Mouse (Mus musculus) MEL (cell line): ENCODE results near the gene Zbtb37. TPM values are rescaled to one million over a fixed set of nuclear protein-coding genes. Genes with fewer than 3 reads are reported as not detected.

Experiments used
- DNase-seq: peaks from one replicate; pipeline ENCODE4 v3.0.0; 2011; ENCODE audit warnings: low read depth, low spot score
- H3K27ac ChIP-seq: 2 replicates; pipeline ENCODE4 v1.5.1; 2012; ENCODE audit warnings: low read depth, mild to moderate bottlenecking, control low read depth, low read length, moderate library complexity; ENCODE audit not compliant: control insufficient read depth
- H3K27me3 ChIP-seq, 2 experiments: fragments of 150-350 bp in 1 of 2; sonication (generic) in 1 of 2; 2 replicates each; pipeline ENCODE4 v1.6.1; 2012; ENCODE audit warnings: low read length in 2 of 2, mild to moderate bottlenecking in 2 of 2, improper control_type of control experiment in 1 of 2, moderate library complexity in 1 of 2; ENCODE audit not compliant: insufficient read depth in 2 of 2, control insufficient read depth in 1 of 2
- H3K36me3 ChIP-seq, 2 experiments: 2 replicates each; pipeline ENCODE4 v1.6.1; 2012 to 2014; ENCODE audit warnings: low read length in 2 of 2, improper control_type of control experiment in 1 of 2, inconsistent platforms in 1 of 2, mild to moderate bottlenecking in 1 of 2; ENCODE audit not compliant: insufficient read depth in 2 of 2, control insufficient read depth in 1 of 2
- H3K4me1 ChIP-seq, 2 experiments: fragments of 150-350 bp in 1 of 2; sonication (generic) in 1 of 2; 2 replicates each; pipeline ENCODE4 v1.6.1; 2012; ENCODE audit warnings: low read length in 2 of 2, improper control_type of control experiment in 1 of 2, mild to moderate bottlenecking in 1 of 2; ENCODE audit not compliant: insufficient read depth in 2 of 2, control insufficient read depth in 1 of 2
- H3K4me3 ChIP-seq, 2 experiments: fragments of 150-350 bp in 1 of 2; sonication (generic) in 1 of 2; 2 replicates each; pipeline ENCODE4 v1.5.1; 2012; ENCODE audit warnings: low read depth in 2 of 2, low read length in 2 of 2, mild to moderate bottlenecking in 2 of 2, moderate library complexity in 2 of 2, control low read depth in 1 of 2, improper control_type of control experiment in 1 of 2; ENCODE audit not compliant: control insufficient read depth in 1 of 2, insufficient read depth in 1 of 2
- H3K79me2 ChIP-seq: 2 replicates; pipeline ENCODE4 v1.6.1; 2012; ENCODE audit warnings: mild to moderate bottlenecking, low read length, moderate library complexity; ENCODE audit not compliant: control insufficient read depth, poor library complexity, insufficient read depth
- H3K9ac ChIP-seq: 2 replicates; pipeline ENCODE4 v1.6.1; 2012; ENCODE audit warnings: low read depth, mild to moderate bottlenecking, control low read depth, low read length, moderate library complexity; ENCODE audit not compliant: control insufficient read depth, poor library complexity, severe bottlenecking
- H3K9me3 ChIP-seq: fragments of 150-350 bp; sonication (generic); replicated peaks from 2 replicates; pipeline ENCODE4 v1.6.1; 2012; ENCODE audit warnings: mild to moderate bottlenecking, low read length, improper control_type of control experiment, moderate library complexity; ENCODE audit not compliant: insufficient read depth
- EP300 ChIP-seq, 2 experiments: IDR thresholded peaks; 2 replicates each; pipeline ENCODE4 v1.6.1; 2011; ENCODE audit warnings: improper control_type of control experiment in 2 of 2, low read length in 2 of 2, low read depth in 1 of 2, mild to moderate bottlenecking in 1 of 2
- ETS1 ChIP-seq: IDR thresholded peaks from 2 replicates; pipeline ENCODE4 v1.6.1; 2012; ENCODE audit warnings: low read depth, mild to moderate bottlenecking, inconsistent platforms, low read length, improper control_type of control experiment, moderate library complexity
- HCFC1 ChIP-seq: IDR thresholded peaks from 2 replicates; pipeline ENCODE4 v1.6.1; 2012; ENCODE audit warnings: low read depth, mild to moderate bottlenecking, inconsistent platforms, low read length, improper control_type of control experiment, moderate library complexity
- JUND ChIP-seq: IDR thresholded peaks from 2 replicates; pipeline ENCODE4 v1.6.1; 2011; ENCODE audit warnings: low read depth, mild to moderate bottlenecking, improper control_type of control experiment, low read length
- KAT2A ChIP-seq: conservative IDR thresholded peaks from 2 replicates; pipeline ENCODE4 v1.6.1; 2012; ENCODE audit warnings: low read depth, low read length, improper control_type of control experiment, inconsistent platforms
- MAX ChIP-seq: IDR thresholded peaks from 2 replicates; pipeline ENCODE4 v1.6.1; 2011; ENCODE audit warnings: low read length, improper control_type of control experiment
- MXI1 ChIP-seq: IDR thresholded peaks from 2 replicates; pipeline ENCODE4 v1.6.1; 2011; ENCODE audit warnings: mild to moderate bottlenecking, low read depth, low read length, improper control_type of control experiment
- MYB ChIP-seq: IDR thresholded peaks from 2 replicates; pipeline ENCODE4 v1.6.1; 2011; ENCODE audit warnings: mild to moderate bottlenecking, low read depth, low read length, improper control_type of control experiment
- NRF1 ChIP-seq: IDR thresholded peaks from 2 replicates; pipeline ENCODE4 v1.6.1; 2014; ENCODE audit warnings: low read depth, mild to moderate bottlenecking, inconsistent platforms, low read length, improper control_type of control experiment, moderate library complexity; ENCODE audit not compliant: poor library complexity, insufficient read depth, severe bottlenecking
- POLR2A ChIP-seq, 2 experiments: IDR thresholded peaks; 2 replicates each; pipeline ENCODE4 v1.6.1; 2011 to 2012; ENCODE audit warnings: low read length in 2 of 2, mild to moderate bottlenecking in 2 of 2, control low read depth in 1 of 2, improper control_type of control experiment in 1 of 2, low read depth in 1 of 2, moderate library complexity in 1 of 2; ENCODE audit not compliant: control insufficient read depth in 1 of 2, insufficient read depth in 1 of 2, poor library complexity in 1 of 2
- POLR2AphosphoS2 ChIP-seq: IDR thresholded peaks from 2 replicates; pipeline ENCODE4 v1.6.1; 2011; ENCODE audit warnings: low read length, improper control_type of control experiment
- RCOR1 ChIP-seq: IDR thresholded peaks from 2 replicates; pipeline ENCODE4 v1.6.1; 2012; ENCODE audit warnings: low read depth, mild to moderate bottlenecking, inconsistent platforms, low read length, improper control_type of control experiment
- SIN3A ChIP-seq: IDR thresholded peaks from 2 replicates; pipeline ENCODE4 v1.6.1; 2012; ENCODE audit warnings: low read length, improper control_type of control experiment, inconsistent platforms
- TCF12 ChIP-seq: IDR thresholded peaks from 2 replicates; pipeline ENCODE4 v1.6.1; 2014; ENCODE audit warnings: low read depth, mild to moderate bottlenecking, inconsistent platforms, low read length, improper control_type of control experiment, moderate library complexity
- USF1 ChIP-seq: IDR thresholded peaks from 2 replicates; pipeline ENCODE4 v1.6.1; 2014; ENCODE audit warnings: low read depth, mild to moderate bottlenecking, inconsistent platforms, low read length, improper control_type of control experiment, moderate library complexity
- USF2 ChIP-seq, 2 experiments: IDR thresholded peaks; 2 replicates each; pipeline ENCODE4 v1.6.1; 2011 to 2012; ENCODE audit warnings: improper control_type of control experiment in 2 of 2, low read length in 2 of 2, borderline replicate concordance in 1 of 2, inconsistent platforms in 1 of 2, low read depth in 1 of 2, mild to moderate bottlenecking in 1 of 2; ENCODE audit not compliant: insufficient read depth in 1 of 2
- ZC3H11A ChIP-seq: IDR thresholded peaks from 2 replicates; pipeline ENCODE4 v1.6.1; 2012; ENCODE audit warnings: low read depth, mild to moderate bottlenecking, inconsistent platforms, low read length, improper control_type of control experiment
- polyA plus RNA-seq, 2 experiments: library from polyadenylated mRNA; stranded (reverse) in 1 of 2; unstranded in 1 of 2; fragments of >175 nt in 1 of 2; fragments of >200 nt in 1 of 2; gene quantifications; 2 replicates each; pipeline versions ENCODE4 v1.2.1 to v1.2.4; 2012; ENCODE audit warnings: low replicate concordance in 2 of 2, low read depth in 1 of 2; ENCODE audit not compliant: insufficient read length in 2 of 2, insufficient read depth in 1 of 2, missing spikeins in 1 of 2
- total RNA-seq: library from RNA; depleted of rRNA; stranded (reverse); fragments of 300-350 nt; gene quantifications from 2 replicates; pipeline ENCODE4 v1.2.3, GENCODE M21; 2012

Zbtb37 gene
- total and polyA plus RNA-seq, 3 experiments = 4.2 to 5.7 TPM; not detected in 1

DNA sequence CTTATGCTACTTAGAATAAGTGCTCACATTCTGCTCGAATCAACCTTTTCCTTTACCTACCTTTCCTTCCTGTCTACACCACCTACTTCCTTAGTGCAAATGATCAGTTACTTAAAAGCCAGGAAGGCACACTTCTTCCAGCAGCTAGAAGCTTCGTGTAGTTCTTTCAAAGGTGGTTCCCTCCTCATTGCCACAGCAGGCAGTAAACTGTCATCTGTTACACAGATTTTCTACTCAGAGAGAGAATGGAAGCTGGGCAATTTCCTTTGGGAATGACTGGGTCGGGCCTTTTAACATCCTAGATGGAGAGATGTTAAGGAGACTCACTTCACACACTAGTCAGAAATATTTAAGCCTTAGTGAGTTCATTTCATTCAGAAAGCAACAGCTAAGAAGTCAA, 29.1 kb downstream of the Zbtb37 start:
- H3K9me3 ChIP-seq = no peaks in the 10 kb centered on the region
- H3K36me3 ChIP-seq = no peaks in the 10 kb centered on the region
- H3K9ac ChIP-seq = no peak overlapping the region
- no peak overlapping the region for H3K27ac ChIP-seq
- no peak overlapping the region for H3K4me3 ChIP-seq
- no peak for TF ChIP-seq NRF1
- no peak for TF ChIP-seq KAT2A
- TF ChIP-seq USF2 (IDR thresholded peaks at IDR 0.05; ENCODE audit: borderline replicate concordance in 1 of 2, insufficient read depth in 1 of 2, low read depth in 1 of 2, low read length in 2 of 2) = no peak
- no peak for TF ChIP-seq USF1
- no peak for TF ChIP-seq SIN3A
- no peak for TF ChIP-seq HCFC1
- TF ChIP-seq MXI1 = no peak
- no peak for TF ChIP-seq EP300 (IDR thresholded peaks at IDR 0.05; ENCODE audit: low read depth in 1 of 2, low read length in 2 of 2)
- TF ChIP-seq MAX = no peak
- TF ChIP-seq JUND = no peak
- TF ChIP-seq TCF12 = no peak
- no peak for TF ChIP-seq RCOR1
- TF ChIP-seq, all 39 proteins: peak for 0
- DNase-seq = no peak
- no peaks in the 10 kb centered on the region for H3K27me3 ChIP-seq
- H3K4me1 ChIP-seq = no peaks in the 10 kb centered on the region
- no peaks in the 10 kb centered on the region for H3K79me2 ChIP-seq

DNA sequence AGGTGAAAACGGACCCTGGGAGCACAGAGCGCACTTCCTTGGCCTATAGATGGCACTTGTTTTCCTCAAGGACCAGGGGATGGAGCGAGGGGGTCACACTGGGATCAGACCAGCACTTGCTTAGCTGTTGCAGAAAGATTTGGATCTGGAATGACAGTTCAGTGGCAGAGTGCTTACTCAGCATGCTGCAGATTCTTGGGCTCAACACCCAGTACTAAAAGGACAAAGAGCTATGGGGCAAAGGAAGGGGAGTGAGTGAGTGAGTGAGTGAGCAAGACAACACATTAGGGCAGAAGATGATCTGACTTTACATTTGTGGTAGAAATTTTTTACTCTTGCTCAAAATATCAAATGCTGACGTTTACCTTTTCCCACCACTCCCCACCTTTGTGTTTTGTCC, 29.7 kb downstream of the Zbtb37 start:
- no peak overlapping the region for H3K27ac ChIP-seq
- no peaks in the 10 kb centered on the region for H3K36me3 ChIP-seq
- no peak overlapping the region for H3K9ac ChIP-seq
- H3K79me2 ChIP-seq = no peaks in the 10 kb centered on the region
- no peak for TF ChIP-seq HCFC1
- no peak overlapping the region for H3K4me3 ChIP-seq
- no peak for DNase-seq
- H3K27me3 ChIP-seq = no peaks in the 10 kb centered on the region
- H3K9me3 ChIP-seq = no peaks in the 10 kb centered on the region
- H3K4me1 ChIP-seq = no peaks in the 10 kb centered on the region

DNA sequence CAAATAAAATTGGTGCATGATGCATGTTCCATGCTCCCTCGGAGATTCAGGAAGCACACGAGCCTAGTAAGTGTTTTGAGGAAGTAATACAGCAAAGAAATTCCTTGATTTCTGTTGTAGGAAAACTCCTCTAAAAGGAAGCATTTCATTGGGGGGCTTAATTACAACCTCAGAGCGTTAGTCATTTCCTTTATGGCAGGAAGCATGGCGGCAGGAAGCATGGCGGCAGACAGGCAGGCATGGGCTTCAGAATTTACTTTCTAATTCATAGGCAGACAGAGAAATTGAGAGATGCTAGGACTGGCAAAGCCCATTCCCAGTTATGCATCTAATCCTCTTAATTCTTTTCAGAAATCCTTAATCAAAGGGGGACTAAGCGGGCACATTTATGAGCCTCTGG, 40.8 kb downstream of the Zbtb37 start:
- Histone ChIP-seq H3K4me1 (peaks cover 0 to 5% of the 10 kb centered on the region in 2 experiments; a peak in 3 of 4 replicates), H3K9me3 (no peaks in the 10 kb centered on the region), H3K9ac (no peak overlapping the region), H3K36me3 (no peaks in the 10 kb centered on the region; a peak in 1 of 4 replicates), H3K79me2 (no peaks in the 10 kb centered on the region), H3K27me3 (no peaks in the 10 kb centered on the region), H3K4me3 (no peak overlapping the region), H3K27ac (no peak overlapping the region)
- no peak for TF ChIP-seq JUND
- no peak for TF ChIP-seq ETS1
- TF ChIP-seq POLR2AphosphoS2 = no peak
- no peak for TF ChIP-seq POLR2A (IDR thresholded peaks at IDR 0.05; ENCODE audit: control insufficient read depth in 1 of 2, insufficient read depth in 1 of 2, low read depth in 1 of 2, low read length in 2 of 2, poor library complexity in 1 of 2)
- no peak for TF ChIP-seq RCOR1
- no peak for TF ChIP-seq KAT2A
- no peak for TF ChIP-seq MYB
- TF ChIP-seq ZC3H11A = no peak
- DNase-seq = no peak
